Mouse (Mus musculus): ENCODE measurements around the gene Lmf1.

The Lmf1 gene

DNA sequence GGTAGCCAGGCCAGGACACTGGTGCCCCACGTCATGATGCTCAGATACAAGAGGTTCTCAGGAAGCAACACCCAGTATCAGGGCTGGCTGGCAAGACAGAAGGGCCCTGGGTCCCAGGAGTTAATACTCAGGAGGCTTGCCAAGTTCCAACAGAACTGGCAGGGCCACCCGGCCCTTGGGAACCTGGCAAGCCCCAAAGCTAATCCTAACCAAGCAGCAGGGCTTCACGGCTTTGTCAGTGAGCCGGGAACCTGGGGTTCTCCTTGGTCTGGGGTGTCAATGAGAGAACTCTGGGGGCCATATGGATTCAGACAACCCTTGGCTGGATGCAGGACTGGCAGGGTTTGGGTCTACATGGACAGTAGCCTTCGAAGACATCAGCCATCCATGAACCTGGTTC, 14.4 kb upstream of the Lmf1 start:
- ChIA-PET CTCF (interaction anchor here in 1 of 4 experiments (0.7 kb wide), 1 partner anchor 104 kb away, joined by 7 read pairs; no protein-coding TSS in a partner anchor), POLR2A (interaction anchor here in 2 of 4 experiments (0.6 to 1.2 kb wide), 2 partner anchors 8 to 153 kb away, joined by 3 read pairs; no protein-coding TSS in a partner anchor)

GRCm38 (mm10) chr17:25565244-25565643, 13.6 kb upstream of the Lmf1 start:
- ChIA-PET POLR2A (interaction anchor here in 1 of 4 experiments (1.2 kb wide), 1 partner anchor 9 kb away, joined by 3 read pairs; no protein-coding TSS in a partner anchor), CTCF (interaction anchor here in 2 of 4 experiments (0.7 kb wide), 3 partner anchors 94 to 1950 kb away, joined by 5 to 7 read pairs (median 6); no protein-coding TSS in a partner anchor)

- CTCF ChIA-PET = interaction anchor here in 2 of 4 experiments (0.6 to 2.7 kb wide), 4 partner anchors 11 to 446 kb away, joined by 4 to 15 read pairs (median 5); no protein-coding TSS in a partner anchor
Measured at GRCm38 (mm10) chr17:25565860-25566600, 12.9 kb upstream of the Lmf1 start.

GRCm38 (mm10) chr17:25567261-25567660, 11.6 kb upstream of the Lmf1 start:
- ChIA-PET POLR2A (interaction anchor here in 3 of 4 experiments (0.5 to 6.5 kb wide), 31 partner anchors 9 to 920 kb away, joined by 3 to 124 read pairs (median 3); partner anchors contain the start of genes Lmf1 (in 3 of the 3), Chtf18 (in 1 of the 3), Fam173a (in 1 of the 3) and Rpusd1 (in 1 of the 3)), CTCF (interaction anchor here (0.6 to 3.1 kb wide), 129 partner anchors 8 to 1809 kb away, joined by 3 to 46 read pairs (median 4); partner anchors contain the start of genes Lmf1 (in 3 of the 4), Chtf18 (in 1 of the 4), Fahd1 (in 1 of the 4) and Fbxl16 (in 1 of the 4))

More at GRCm38 (mm10) chr17:25565860-25566600, 12.9 kb upstream of the Lmf1 start:
- POLR2A ChIA-PET = interaction anchor here in 2 of 4 experiments (1.1 to 6.5 kb wide), 2 partner anchors 8 to 13 kb away, joined by 3 to 124 read pairs; partner anchors contain the start of gene Lmf1 (in 1 of the 2)

GRCm38 (mm10) chr17:25567745-25568144, 11.1 kb upstream of the Lmf1 start:
- ChIA-PET POLR2A (interaction anchor here in 3 of 4 experiments (0.5 to 6.5 kb wide), 33 partner anchors 8 to 920 kb away, joined by 3 to 124 read pairs (median 3); partner anchors contain the start of genes Lmf1 (in 3 of the 3), Chtf18 (in 1 of the 3), Fam173a (in 1 of the 3) and Metrn (in 1 of the 3)), CTCF (interaction anchor here (0.6 to 3.1 kb wide), 137 partner anchors 9 to 1809 kb away, joined by 3 to 46 read pairs (median 4); partner anchors contain the start of genes Lmf1 (in 3 of the 4), Chtf18 (in 1 of the 4), Fahd1 (in 1 of the 4) and Fbxl16 (in 1 of the 4))

GRCm38 (mm10) chr17:25568206-25568605, 10.7 kb upstream of the Lmf1 start:
- CTCF ChIA-PET = interaction anchor here (0.6 to 3.1 kb wide), 93 partner anchors 8 to 1523 kb away, joined by 3 to 46 read pairs (median 5); partner anchors contain the start of genes Lmf1 (in 3 of the 4), Chtf18 (in 1 of the 4), Fahd1 (in 1 of the 4) and Fbxl16 (in 1 of the 4)
- POLR2A ChIA-PET = interaction anchor here in 3 of 4 experiments (0.5 to 6.5 kb wide), 35 partner anchors 8 to 764 kb away, joined by 3 to 124 read pairs (median 4); partner anchors contain the start of genes Lmf1 (in 3 of the 3), Chtf18 (in 1 of the 3), Fam173a (in 1 of the 3) and Metrn (in 1 of the 3)

GRCm38 (mm10) chr17:25568880-25569279, 10.0 kb upstream of the Lmf1 start:
- CTCF ChIA-PET = interaction anchor here (1.1 to 3.1 kb wide), 26 partner anchors 8 to 232 kb away, joined by 3 to 46 read pairs (median 10); partner anchors contain the start of genes Lmf1 (in 3 of the 4) and Narfl (in 1 of the 4)

GRCm38 (mm10) chr17:25569833-25570647, 8.8 kb upstream of the Lmf1 start:
- ChIA-PET POLR2A (interaction anchor here in 3 of 4 experiments (0.6 to 6.5 kb wide), 68 partner anchors 8 to 920 kb away, joined by 3 to 124 read pairs (median 4); partner anchors contain the start of genes Lmf1 (in 3 of the 3), Cacna1h (in 2 of the 3), Stub1 (in 2 of the 3) and BC003965 (in 1 of the 3)), CTCF (interaction anchor here in 3 of 4 experiments (0.6 to 2.0 kb wide), 40 partner anchors 9 to 849 kb away, joined by 3 to 31 read pairs (median 5); partner anchors contain the start of genes Lmf1 (in 3 of the 3), Cacna1h (in 1 of the 3), Chtf18 (in 1 of the 3) and Mcrip2 (in 1 of the 3))

More at GRCm38 (mm10) chr17:25568880-25569279, 10.0 kb upstream of the Lmf1 start:
- POLR2A ChIA-PET = interaction anchor here in 3 of 4 experiments (0.5 to 6.5 kb wide), 9 partner anchors 10 to 132 kb away, joined by 3 to 124 read pairs (median 9); partner anchors contain the start of gene Lmf1 (in 3 of the 3)

- POLR2A ChIA-PET = interaction anchor here (0.5 to 6.5 kb wide), 74 partner anchors 8 to 921 kb away, joined by 3 to 124 read pairs (median 4); partner anchors contain the start of genes Lmf1 (in 3 of the 4), Cacna1h (in 2 of the 4), Stub1 (in 2 of the 4) and BC003965 (in 1 of the 4)
Measured at GRCm38 (mm10) chr17:25570648-25571452, 8.0 kb upstream of the Lmf1 start, which contains the start of gene Sox8. Sox8 (minus strand) TSS chr17:25570686.

DNA sequence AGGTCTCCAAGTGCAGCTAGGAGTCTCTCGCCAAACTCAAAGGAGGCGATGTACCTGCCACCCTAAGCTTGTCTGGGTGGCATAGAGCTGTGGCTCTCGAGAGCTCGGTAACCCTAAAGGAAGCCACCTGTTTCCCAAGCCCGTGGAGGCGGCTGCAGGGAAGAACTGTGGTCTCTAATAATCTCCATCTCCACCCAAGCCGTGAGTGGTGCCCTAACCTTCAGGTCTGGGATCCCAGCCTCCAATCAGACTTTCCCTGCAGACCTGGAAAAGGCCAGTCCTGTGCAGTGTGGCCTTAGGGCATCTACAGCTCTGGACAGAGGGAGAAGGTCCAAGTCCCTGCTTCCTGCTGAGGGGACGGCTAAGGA, 7.4 kb upstream of the Lmf1 start:
- ChIA-PET POLR2A (interaction anchor here (0.5 to 6.5 kb wide), 39 partner anchors 7 to 856 kb away, joined by 3 to 124 read pairs (median 4); partner anchors contain the start of genes Lmf1 (in 3 of the 4), Cacna1h (in 2 of the 4), Chtf18 (in 1 of the 4) and Cramp1l (in 1 of the 4)), CTCF (interaction anchor here in 3 of 4 experiments (0.5 to 2.0 kb wide), 25 partner anchors 7 to 242 kb away, joined by 3 to 31 read pairs (median 5); partner anchors contain the start of genes Lmf1 (in 2 of the 3), Chtf18 (in 1 of the 3), Rpusd1 (in 1 of the 3) and Sstr5 (in 1 of the 3))

More at GRCm38 (mm10) chr17:25570648-25571452, 8.0 kb upstream of the Lmf1 start, which contains the start of gene Sox8:
- CTCF ChIA-PET = interaction anchor here in 3 of 4 experiments (0.6 to 2.0 kb wide), 40 partner anchors 8 to 848 kb away, joined by 3 to 31 read pairs (median 5); partner anchors contain the start of genes Lmf1 (in 3 of the 3), Cacna1h (in 1 of the 3), Chtf18 (in 1 of the 3) and Mcrip2 (in 1 of the 3)

GRCm38 (mm10) chr17:25575208-25575971, 3.5 kb upstream of the Lmf1 start:
- CTCF ChIA-PET = interaction anchor here in 3 of 4 experiments (0.7 to 2.5 kb wide), 4 partner anchors 8 to 310 kb away, joined by 3 to 15 read pairs (median 6); no protein-coding TSS in a partner anchor

DNA sequence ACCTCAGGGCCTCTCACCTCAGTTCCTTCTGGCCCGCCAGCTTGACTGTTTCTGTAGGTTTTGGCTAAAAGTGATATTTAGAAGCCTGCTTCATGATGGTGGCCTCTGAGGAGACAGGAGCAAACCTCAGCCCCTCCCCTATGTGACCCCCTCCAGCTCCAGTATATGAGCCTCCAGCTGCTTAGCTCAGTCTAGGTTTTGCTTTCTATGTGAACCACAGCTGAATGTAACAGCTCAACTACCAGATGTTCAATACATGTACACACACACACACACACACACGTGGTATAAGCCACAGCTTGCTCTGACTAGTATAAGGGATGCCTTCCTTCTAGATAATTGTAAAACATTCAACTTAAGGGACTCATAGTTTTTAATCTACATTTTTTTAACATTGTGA, 2.9 kb upstream of the Lmf1 start:
- ChIA-PET CTCF (interaction anchor here in 3 of 4 experiments (0.7 to 2.5 kb wide), 3 partner anchors 8 to 279 kb away, joined by 3 to 15 read pairs (median 8); no protein-coding TSS in a partner anchor), POLR2A (interaction anchor here in 3 of 4 experiments (0.6 to 7.8 kb wide), 7 partner anchors 7 to 1162 kb away, joined by 3 to 124 read pairs (median 3); partner anchors contain the start of genes Chtf18 (in 1 of the 3), Rpusd1 (in 1 of the 3) and Sox8 (in 1 of the 3))

More at GRCm38 (mm10) chr17:25575208-25575971, 3.5 kb upstream of the Lmf1 start:
- POLR2A ChIA-PET = interaction anchor here in 3 of 4 experiments (0.6 to 7.8 kb wide), 7 partner anchors 6 to 1161 kb away, joined by 3 to 124 read pairs (median 3); partner anchors contain the start of genes Chtf18 (in 1 of the 3), Rpusd1 (in 1 of the 3) and Sox8 (in 1 of the 3)

GRCm38 (mm10) chr17:25577263-25577662, 1.6 kb upstream of the Lmf1 start:
- ChIA-PET CTCF (interaction anchor here in 3 of 4 experiments (0.7 to 2.5 kb wide), 4 partner anchors 9 to 1487 kb away, joined by 3 to 19 read pairs (median 9); no protein-coding TSS in a partner anchor), POLR2A (interaction anchor here in 1 of 4 experiments (0.7 to 7.8 kb wide), 3 partner anchors 8 to 300 kb away, joined by 3 to 124 read pairs (median 3); partner anchors contain the start of gene Sox8)

DNA sequence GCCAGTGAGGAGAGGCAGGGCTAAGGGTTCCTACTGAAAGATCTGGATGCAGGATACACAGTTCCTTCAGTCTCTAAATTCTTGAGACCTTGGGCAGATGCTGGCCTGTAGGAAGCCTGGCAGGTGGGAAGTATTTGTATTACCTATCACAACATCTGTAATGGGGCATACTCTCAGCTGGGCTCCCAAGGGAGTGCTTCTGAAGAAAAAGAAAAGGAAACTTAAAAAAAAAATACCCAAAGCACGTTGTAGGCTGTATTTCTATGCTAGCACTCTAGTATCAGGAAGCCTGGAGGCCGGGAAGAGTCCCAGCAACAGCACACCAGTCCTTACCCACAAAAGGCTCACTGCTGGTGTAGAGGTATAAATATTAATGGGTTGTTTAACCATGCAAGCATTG, 1.2 kb upstream of the Lmf1 start:
- ChIA-PET POLR2A (interaction anchor here in 2 of 4 experiments (0.9 to 7.8 kb wide), 4 partner anchors 9 to 102 kb away, joined by 3 to 124 read pairs (median 4); partner anchors contain the start of gene Sox8 (in 1 of the 2)), CTCF (interaction anchor here in 3 of 4 experiments (0.7 to 2.5 kb wide), 4 partner anchors 10 to 150 kb away, joined by 3 to 19 read pairs (median 10); partner anchors contain the start of genes Chtf18 (in 1 of the 3) and Rpusd1 (in 1 of the 3))
